Mouse (Mus musculus) layer of hippocampus, adult 11-12 months (tissue): ENCODE data around the gene Ephb2.

Source experiments
- DNase-seq: peaks from one replicate; pipeline ENCODE4 v3.0.0; 2022; ENCODE audit warnings: low spot score

The Ephb2 gene

GRCm38 (mm10) chr4:136600536-136600935 is 235.3 kb downstream of the Ephb2 start:
- no peak for DNase-seq

GRCm38 (mm10) chr4:136599869-136600268 is 235.9 kb downstream of the Ephb2 start:
- no peak for DNase-seq

- no peak for DNase-seq
Observed at GRCm38 (mm10) chr4:136598268-136598876, 237.4 kb downstream of the Ephb2 start.
